Mouse (Mus musculus) c-Kit-positive CD71-negative TER-119-negative erythroid progenitor cells, embryonic 14.5 days (primary cell): Measurements from ENCODE around the gene Rgs12.

Source experiments
- DNase-seq: peaks from one replicate; pipeline ENCODE4 v3.0.0-alpha.2; 2013; ENCODE audit warnings: low read depth

Gene Rgs12

DNA sequence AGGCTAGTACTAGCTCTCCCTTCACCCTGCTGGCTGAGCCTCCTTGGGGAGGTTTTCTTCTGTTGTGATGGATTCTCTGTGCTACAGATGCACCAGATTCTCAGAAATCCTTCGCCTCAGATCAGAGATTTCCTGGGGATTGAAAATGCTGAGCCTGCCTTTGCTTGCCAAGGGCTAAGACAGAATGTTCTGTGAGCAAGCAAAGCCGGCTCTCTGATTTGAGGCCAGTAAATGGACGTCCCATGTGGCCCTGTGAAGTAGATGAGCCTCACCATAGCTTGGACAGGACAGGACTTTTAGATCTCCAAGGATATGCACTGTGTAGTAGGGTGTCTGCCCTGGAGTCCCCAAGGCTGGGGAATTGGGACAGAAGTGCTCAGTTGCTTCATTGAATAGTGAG, 135.7 kb downstream of the Rgs12 start:
- no peak for DNase-seq

GRCm38 (mm10) chr5:35088785-35089613, 139.8 kb downstream of the Rgs12 start:
- peak; percentile 66 for DNase-seq
